Mouse (Mus musculus) R1 (cell line): ENCODE results near the gene Nudt17.
"Not testable (repeated sequence)": the region's sequence is repeated elsewhere in the genome, so short reads cannot be mapped to it uniquely, and the experiment has no call there.

Experiments
- DNase-seq: peaks from one replicate; pipeline ENCODE4 v3.0.0-alpha.2; 2018; ENCODE audit warnings: low read depth, low spot score

The Nudt17 gene

DNA sequence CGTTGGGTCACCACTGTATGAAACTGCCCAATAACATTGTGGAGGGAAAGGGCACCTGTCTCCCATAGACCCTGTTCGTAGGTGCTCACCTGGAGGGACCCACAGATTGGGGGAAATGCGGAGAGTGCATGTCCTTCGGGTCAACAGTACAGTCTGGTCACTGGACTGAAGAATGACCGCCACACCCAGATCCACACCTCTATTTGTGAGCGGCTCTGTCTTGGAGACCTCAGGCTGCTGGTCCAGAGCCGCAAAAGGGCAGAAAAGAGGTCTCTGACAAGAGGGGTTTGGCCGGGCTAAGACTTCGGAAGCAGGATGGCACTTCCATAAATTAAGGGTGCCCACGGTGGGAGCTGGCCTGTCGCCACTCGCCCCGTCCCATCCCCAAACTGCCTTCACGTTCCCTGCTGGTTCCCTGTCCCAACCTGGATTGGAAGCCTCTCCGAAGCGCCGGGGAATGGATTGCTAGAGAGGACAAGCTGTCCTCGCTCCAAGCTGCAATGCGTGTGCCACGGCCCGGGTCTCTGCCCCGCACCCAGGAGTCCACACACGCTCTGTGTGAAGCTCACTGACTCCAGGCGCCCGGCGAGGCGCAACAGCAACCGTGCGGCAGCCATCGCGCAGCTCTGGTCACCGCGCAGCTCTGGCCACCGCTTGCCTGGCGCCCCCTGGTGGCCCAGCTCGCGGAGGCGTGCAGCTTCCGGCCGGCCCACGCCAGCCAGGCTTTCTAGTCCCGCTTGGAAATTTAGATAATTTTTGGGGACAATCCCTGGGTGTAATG lies at the start of gene Nudt17:
TSS of gene Nudt17 (minus strand) at position 660 of the 781 bp plus-strand sequence.
- peak; percentile 70 for DNase-seq

DNA sequence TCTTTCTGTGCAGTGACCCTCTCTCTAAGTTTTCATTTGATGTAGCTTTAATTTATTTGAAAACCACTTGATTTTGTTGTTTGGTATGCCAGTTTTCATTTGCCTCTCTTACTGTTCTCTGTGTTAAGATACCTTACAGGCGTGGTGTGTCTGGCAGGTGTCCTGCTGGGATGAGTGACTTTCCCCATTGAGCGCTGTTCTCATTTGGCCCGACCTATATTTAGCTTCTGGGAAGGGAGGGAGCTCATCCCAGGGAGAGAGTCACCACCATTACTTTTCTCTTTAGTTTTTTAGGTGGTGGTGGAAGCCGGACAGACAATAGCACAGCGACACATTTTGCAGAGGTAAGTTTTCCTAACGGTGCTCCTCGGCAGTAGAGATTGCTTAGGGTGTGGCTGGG lies 49.3 kb upstream of the Nudt17 start:
- peak; percentile 68 for DNase-seq

DNA sequence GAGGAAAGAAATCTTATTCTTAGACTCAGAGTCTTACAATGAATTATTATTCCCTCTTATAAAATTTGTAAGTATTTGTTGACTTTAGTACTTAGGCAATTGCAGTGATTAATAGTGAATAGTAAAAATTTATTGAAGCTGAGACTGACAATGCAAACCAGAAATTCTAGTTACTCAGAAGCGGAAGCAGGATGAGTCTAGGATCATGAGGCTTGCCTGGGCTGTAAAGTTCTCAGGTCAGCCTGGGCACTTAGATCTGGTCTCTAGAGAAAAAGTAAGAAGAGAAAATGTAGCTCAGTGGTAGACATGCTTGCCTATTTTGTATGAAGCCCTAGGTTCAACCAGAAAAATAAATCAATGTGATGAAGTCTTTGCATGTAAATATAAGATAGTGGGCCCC lies 47.6 kb upstream of the Nudt17 start:
- no peak for DNase-seq

DNA sequence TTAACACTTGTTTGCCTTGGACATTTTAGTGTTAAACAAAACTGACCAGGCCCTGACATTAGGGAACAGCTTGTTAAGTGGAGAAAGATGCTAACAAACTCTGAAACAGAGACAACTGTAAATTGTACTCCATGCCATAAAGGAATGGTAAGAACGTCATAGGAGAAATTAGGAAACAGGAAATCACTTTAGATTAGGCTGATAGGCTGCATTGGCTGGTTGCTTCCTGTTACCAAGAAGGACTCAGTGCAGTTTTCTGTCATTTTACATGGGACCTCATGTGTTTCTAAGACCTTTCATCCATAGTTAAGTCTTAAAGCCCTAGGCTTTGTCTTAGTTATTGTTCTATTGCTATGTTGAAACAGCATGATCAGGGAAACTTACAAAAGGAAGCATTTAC lies 38.5 kb upstream of the Nudt17 start:
- DNase-seq, result no peak

DNA sequence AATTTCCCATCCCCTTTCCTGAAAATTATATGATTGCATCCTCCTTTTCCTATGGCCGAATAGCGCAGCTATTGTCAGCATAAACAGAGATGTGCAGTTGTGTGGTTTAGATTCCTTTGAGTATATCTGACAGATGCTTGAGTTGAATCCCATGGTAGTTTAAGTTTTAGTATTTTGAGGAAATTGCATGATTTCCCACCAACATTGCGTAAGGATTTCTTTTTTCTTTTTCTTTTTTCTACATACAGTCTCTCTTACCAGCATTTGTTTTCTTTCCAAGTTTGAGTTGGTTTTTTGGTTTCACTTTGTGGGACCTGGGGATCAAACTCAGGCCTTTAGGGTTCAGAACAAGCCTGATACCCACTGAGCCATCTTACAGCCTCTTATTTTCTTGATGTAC lies 36.0 kb upstream of the Nudt17 start:
- DNase-seq, result no peak

DNA sequence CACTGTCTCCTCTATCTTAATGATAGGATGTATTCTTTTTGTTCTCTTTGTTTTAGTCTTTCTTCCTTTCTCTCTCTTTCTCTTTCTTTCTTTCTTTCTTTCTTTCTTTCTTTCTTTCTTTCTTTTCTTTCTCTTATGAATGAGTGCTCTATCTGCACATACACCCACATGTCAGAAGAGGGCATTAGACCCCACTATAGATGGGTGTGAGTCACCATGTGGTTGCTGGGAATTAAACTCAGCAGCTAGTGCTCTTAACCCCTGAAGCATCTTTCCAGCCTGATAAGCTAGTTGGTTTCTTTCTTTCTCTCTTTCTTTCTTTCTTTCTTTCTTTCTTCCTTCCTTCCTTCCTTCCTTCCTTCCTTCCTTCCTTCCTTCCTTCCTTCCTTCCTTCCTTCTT lies 31.9 kb upstream of the Nudt17 start:
- DNase-seq, result not testable (repeated sequence)

DNA sequence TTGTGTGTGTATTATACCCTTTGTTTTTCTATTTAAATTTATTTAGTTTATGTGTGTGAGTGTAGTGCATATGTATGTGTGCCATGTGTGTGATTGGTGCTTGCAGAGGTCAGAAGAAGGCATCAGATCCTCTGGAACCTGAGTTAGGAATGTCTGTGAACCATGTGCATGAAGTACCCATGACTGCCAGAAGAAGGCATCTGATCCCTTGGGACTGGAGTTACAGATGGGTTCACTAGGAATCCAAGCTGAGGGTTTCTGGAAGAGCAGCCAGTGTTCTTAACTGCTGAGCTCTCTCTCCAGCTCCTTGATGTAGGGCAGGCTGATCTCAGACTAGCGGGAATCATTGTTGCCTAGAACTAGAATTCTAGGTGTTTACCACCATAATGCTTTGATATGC lies 29.6 kb upstream of the Nudt17 start:
- peak; percentile 33 for DNase-seq

DNA sequence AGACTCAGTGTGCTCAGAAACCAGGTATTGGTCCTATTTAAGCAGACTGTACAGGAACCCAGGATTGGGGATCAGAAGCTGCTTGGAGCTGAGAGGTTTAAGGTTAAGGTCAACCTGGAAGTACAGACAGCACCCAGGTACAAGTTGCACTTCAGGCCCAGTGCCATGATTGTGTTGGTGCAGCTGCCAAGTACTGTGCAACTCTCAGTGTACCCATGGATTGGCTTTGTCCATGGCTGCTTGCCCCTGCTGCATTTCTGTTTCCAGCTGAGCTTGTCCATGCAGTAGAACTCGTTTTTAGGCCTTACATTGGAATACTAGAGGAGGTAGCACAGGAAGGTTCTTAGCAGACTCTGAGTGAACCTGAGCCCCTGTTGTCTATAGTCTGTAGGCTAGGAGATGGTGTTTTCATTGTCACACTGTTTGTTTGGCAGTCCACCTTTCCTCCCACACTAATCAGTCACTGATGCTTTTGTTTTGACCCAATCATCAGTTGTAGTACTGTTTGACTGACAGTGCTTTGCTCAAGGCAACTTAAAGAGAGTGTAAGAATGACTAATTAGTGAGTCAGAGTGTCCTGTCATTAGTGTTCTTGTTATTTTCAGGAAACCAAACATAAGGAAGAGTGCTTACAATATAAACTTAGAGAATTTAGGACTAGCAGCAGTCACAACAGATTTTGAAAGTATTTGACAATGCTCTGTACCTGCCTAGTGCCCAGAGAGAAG lies 28.8 kb upstream of the Nudt17 start:
- DNase-seq, result no peak

DNA sequence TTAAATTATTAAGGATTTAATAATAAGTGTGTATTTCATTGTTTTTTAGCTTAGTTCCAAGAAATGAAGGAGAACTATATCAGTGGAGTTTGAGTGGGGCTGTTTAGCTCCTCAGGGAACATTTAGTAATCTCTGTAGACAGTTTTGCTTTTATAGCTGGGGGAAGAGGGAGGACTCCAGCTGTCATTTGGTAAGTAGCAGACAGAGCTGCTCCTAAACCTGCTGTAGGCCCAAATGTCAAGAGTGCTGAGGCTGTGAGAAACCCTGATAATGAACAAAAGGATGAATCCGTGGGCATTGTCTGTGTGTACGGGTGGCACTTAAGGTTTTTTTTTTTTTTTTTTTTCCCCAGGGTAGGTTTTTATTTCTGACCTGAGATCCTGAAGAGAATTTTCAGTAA lies 26.8 kb upstream of the Nudt17 start:
- no peak for DNase-seq

DNA sequence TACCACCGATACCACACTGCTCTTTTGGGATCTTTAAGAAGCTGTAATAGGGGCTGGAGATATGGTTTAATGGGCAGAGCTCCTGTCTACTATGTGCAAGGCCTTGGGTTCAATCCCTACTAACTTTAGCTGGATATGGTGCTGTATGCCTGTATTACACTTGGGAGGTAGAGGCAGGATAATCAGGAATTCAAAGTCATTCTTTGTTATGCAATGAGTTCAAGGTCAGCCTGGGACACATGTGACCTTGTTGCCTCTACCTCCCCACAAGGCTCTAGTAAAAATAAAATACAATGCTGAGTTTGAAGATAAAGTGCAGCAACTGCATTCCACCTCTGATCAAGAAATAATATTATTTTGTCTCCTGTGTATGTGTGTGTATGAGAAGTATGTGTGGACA lies 25.6 kb upstream of the Nudt17 start:
- DNase-seq, result peak; percentile 46

DNA sequence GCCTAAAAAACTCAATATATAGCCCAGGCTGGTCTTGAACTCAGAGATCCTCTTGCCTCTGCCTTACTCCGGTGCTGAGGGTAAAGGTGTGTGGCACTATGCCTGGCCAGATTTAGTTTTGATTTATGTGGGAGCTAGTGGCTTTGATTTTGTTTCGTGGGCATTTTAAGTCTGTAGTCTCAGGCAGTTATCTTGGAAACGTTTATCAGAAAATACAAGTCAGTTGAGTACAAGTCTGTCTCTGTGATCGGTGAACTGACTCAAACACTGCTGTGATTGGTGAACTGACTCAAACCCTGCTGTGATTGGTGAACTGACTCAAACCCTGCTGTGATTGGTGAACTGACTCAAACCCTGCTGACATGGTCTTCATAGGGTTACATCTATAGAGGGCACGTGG lies 22.4 kb upstream of the Nudt17 start:
- DNase-seq, result peak; percentile 20

DNA sequence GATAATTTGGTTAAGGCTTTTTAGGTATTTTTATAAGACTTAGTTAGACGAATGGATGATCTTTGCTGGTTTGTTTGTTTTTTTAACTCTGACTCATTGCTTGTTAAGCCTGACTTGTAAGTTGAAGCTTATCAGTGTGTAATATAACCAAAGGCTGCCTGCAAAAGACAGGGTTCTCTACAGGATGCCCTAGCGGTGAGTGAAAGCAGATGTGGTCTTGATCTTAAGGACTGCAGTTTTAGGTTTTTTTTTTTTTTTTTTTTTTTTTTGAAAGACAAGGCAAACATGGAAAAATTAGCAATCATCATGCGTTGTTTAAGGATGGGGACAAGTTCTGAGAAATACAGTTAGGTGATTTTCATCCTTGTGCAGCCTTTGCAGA lies 21.0 kb upstream of the Nudt17 start:
- DNase-seq, result peak; percentile 23

DNA sequence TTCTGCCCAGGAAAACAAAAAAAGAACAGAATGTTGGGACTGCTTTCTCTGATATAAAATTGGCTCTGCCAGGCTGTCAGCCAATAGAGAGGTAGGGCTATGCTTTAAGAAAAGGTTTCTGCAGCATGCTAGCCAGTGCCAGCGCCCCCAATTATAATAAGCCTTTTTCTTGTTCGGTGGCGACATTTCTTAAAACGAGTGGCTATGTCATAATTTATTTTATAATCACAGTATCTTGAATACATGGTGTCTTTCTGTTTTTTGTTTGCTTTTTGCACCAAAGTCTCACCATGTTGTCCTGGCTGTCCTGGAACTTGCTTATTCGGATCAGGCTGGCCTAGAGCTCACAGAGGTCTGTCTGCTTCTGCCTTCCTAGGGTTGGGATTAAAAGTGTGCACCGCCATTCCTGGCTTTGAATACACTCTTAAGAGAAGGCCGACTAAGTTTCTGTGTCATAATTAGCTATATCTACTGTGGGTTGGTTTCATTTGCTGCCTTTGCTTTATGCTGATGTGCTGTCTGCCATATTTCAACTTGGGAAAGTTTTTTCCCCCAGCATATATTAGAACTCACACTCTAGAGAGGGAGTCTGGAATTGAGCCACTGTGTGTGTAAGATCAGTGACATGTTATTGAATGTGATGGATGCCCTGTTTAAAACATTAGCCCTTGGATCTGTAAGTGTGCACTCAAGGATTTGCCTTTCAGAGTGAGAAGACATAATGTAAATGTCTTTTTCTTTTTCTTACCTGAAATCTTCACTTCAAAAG lies 20.5 kb upstream of the Nudt17 start:
- DNase-seq, result no peak

DNA sequence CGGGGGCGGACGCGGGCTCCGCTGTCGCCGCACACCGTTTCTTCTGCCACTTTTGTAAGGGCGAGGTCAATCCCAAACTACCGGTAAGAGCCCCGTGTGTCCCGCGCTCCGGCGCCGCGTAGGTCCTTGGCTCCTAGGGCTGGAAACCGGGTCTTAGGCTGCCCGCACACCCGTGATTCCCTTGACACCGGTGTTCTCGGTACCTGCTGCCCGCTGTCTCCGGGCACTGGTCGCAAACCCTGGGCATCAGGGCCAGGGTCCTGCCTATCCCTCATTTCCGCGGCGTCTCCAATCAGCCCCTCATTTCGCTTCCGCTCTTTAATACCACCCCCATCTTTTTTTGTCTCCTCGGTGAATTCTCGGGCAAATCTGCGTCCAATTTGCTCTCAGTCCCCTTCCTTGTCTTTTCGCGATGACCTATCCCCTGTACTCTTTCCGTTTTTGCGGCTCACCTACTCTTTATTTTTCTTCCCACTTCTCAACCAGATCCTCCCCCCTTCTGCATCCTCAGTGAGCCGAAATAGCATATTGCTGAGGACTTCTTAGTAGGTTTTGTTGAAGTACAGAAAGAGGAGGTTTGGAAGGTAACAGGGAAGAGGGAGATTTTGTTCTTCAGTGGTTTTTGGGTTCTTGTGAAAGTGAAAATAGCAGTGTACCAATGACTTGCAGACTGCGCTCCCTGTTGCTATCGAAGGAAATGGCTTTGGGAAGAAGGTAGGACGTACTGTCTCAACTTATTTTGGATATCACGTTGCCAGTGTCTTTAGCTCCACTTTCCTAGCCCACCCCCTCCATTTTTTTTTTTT lies 19.7 kb upstream of the Nudt17 start:
- peak; percentile 49 for DNase-seq

DNA sequence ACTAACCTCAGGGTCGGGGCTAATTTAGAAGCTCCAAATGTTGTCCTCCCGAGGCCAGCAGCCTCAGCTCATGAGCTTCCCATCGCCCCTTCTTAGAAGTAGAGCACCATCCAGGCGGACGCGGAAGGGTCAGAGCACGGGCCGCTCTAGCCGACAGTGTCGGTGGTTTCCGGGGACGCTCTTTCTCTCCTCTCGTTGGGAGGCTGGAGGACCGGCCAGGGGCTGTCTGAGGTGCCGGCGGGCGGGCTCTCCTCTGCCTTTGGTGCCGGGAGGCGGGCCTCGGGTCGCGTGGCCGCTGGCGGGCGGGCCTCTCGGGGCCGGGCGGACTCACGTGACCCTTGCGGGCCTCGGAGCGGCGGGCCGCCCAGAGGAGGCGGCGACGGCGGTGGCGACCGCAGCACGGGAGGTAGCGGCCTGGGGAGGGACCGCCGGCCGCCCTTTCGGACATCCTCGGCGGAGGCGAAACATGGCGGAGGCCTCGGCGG lies 19.0 kb upstream of the Nudt17 start, which contains the start of the genes Polr3c and Rnf115:
TSS of gene Polr3c (minus strand) at position 286 of the 485 bp plus-strand sequence.
TSS of gene Rnf115 (plus strand) at position 322 of the 485 bp plus-strand sequence.
- peak; percentile 94 for DNase-seq

DNA sequence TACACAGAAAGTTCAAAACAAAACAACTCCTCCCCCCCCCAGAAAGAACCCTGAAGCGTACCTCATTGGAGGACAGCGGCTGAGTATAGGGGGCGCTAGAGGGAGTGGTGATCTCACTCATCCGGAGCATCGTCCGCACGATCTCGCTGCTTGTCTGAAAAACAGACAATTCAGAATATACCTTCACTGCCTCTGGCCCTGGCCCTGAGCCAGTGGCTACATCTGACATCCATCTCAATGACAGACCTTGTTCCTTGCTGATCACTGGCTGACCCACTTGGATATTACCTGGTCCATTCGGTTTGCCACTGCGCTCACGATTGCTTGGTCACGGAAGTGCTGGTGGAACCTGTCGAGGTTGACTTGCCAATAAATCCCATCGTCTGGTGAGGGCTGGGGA lies 10.8 kb upstream of the Nudt17 start:
- peak; percentile 85 for DNase-seq

DNA sequence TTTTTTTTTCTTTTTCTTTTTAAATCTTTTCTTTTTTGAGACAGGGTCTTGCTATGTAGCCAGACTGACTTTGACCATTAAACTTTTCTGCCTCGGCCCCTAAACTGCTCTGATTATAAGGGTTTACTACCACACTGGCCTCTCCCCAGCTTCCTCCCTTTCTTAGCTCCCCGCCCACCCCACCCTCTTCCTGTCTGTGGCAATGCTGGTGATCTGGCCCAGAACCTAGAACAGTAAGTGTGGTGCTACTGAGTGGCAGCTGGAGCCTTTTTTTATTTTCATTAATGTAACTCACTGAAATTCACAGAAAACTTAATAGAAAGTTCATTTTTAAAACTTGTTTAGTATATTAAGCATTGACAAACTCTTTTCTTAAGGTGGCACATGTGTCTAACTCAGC lies 7.5 kb upstream of the Nudt17 start:
- DNase-seq, result no peak

DNA sequence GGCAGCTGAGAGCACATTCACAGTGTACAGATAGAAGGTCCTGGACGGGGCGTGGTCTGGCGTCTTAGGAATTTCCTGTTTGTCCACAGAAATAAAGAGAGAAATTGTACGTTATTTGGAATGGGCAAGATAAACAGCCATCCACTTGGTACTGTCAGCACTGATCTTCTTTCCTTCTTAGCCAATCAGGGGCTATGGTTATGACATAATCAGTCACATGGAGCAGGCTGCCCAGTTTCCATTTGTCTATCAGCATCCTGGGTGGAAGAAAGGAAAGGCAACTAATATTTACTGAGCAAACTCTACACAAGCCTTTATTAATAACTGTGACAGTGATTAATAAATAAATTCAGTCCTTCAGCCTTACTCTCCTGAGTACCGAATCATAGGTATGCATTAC lies 5.9 kb upstream of the Nudt17 start:
- no peak for DNase-seq

DNA sequence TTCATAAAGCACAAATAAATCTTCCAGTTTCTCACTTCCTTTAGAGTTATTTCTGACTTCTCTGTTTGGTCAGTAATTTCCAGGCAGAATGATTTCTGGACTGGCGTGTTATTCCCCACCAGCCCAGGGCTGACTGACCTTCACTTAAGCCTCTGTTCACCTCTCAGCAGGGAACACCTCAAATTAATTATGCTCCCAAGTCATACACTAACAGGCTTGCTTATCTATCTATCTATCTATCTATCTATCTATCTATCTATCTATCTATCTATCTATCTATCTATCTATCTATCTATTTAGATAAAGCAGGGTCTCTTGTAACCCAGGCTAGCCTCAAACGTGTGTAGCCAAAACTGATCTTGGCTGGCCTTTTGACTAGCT lies 312 bp upstream of the Nudt17 start:
- no peak for DNase-seq

DNA sequence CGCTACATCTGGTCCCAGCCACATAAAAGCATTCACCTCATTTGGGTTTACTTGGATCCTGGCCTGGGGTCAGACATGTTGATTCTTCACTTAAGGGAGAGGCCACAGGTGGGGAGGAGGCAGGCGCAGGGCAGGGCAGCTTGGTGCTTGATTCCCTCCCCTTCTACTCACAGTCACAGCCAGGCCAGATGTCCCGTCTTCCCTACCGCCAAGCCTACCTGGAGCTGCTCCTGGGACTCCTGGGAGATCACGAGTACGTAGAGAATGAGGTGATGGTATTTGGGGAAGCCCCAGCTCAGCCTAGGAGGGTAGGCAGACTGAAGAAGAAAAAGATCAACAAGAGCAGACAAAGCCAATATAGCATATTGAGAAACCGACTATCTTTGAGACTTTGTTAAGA lies 1.4 kb downstream of the Nudt17 start:
- DNase-seq, result no peak

DNA sequence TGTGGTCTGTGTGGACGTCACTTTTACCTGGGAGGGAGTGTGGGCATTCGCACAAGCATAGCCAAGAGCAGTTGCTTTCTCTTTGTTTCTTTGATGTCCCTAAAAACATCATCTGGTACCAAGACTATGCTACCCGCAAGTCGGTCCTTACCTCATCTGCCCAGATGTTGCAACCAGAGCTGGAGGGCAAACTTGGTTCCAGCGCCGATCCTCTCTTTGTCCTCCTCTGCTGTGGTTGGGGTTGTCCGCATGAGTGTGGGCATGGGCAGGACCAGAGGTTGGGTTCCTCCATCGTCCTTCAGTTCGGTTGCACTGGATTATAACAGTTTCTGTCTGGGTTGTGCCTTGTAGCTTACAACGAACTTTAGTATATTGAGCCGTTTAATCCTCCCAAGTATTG lies 2.1 kb downstream of the Nudt17 start:
- no peak for DNase-seq
